Mouse (Mus musculus): Measurements from ENCODE around the gene Map3k20.

GRCm38 (mm10) chr2:72324436-72324835 lies 39.0 kb downstream of the Map3k20 start:
- TF ChIP-seq CTCF (conservative IDR thresholded peaks at IDR 0.05; ENCODE audit: low read length) (no peak), NANOG (IDR thresholded peaks at IDR 0.05; ENCODE audit: borderline replicate concordance, low read length) (no peak)
